Mouse (Mus musculus) thymus, postnatal 0 days (tissue): ENCODE measurements around the gene Obscn. TPM values are rescaled to one million over a fixed set of nuclear protein-coding genes. Genes with fewer than 3 reads are reported as not detected.

Experiments used
- DNase-seq: peaks from one replicate; pipeline ENCODE4 v3.0.0-alpha.2; 2015; ENCODE audit warnings: low spot score
- polyA plus RNA-seq: library from polyadenylated mRNA; unstranded; fragments of >200 nt; fragmentation: Nextera tagmentation; extraction: Ambion mirVana; gene quantifications from 2 replicates; pipeline ENCODE4 v1.2.1, GENCODE M21; 2015

Obscn gene
- polyA plus RNA-seq, 1 experiment from 2014 or later, result 0.13 TPM

GRCm38 (mm10) chr11:59067921-59068320, 68.3 kb downstream of the Obscn start:
- DNase-seq, result no peak

GRCm38 (mm10) chr11:59058025-59058424, 78.2 kb downstream of the Obscn start:
- no peak for DNase-seq

- no peak for DNase-seq
These were observed 85.2 kb downstream of the Obscn start for GRCm38 (mm10) chr11:59051031-59051430.

GRCm38 (mm10) chr11:59044703-59045330, 91.4 kb downstream of the Obscn start:
- no peak for DNase-seq

- DNase-seq, result no peak
These were observed 107.2 kb downstream of the Obscn start for GRCm38 (mm10) chr11:59029003-59029402.

GRCm38 (mm10) chr11:59026411-59026810, 109.8 kb downstream of the Obscn start:
- DNase-seq, result no peak

- peak; percentile 48 for DNase-seq
These were observed 121.2 kb downstream of the Obscn start for GRCm38 (mm10) chr11:59015052-59015451.

- no peak for DNase-seq
These were observed 133.7 kb downstream of the Obscn start for GRCm38 (mm10) chr11:59002327-59003079.

GRCm38 (mm10) chr11:59000635-59001034, 135.6 kb downstream of the Obscn start:
- no peak for DNase-seq

GRCm38 (mm10) chr11:58999830-59000229, 136.4 kb downstream of the Obscn start:
- DNase-seq, result no peak

GRCm38 (mm10) chr11:58999158-58999557, 137.0 kb downstream of the Obscn start:
- no peak for DNase-seq

- DNase-seq, result no peak
These were observed 138.7 kb downstream of the Obscn start for GRCm38 (mm10) chr11:58997541-58997940.

- DNase-seq, result peak; percentile 84
These were observed 140.3 kb downstream of the Obscn start for GRCm38 (mm10) chr11:58995807-58996370.

- DNase-seq, result no peak
These were observed 141.0 kb downstream of the Obscn start for GRCm38 (mm10) chr11:58995061-58995806.

GRCm38 (mm10) chr11:58994337-58994826, 141.8 kb downstream of the Obscn start:
- peak; percentile 71 for DNase-seq

GRCm38 (mm10) chr11:58993091-58993670, 143.0 kb downstream of the Obscn start:
- DNase-seq, result no peak

- DNase-seq, result no peak
These were observed 144.3 kb downstream of the Obscn start for GRCm38 (mm10) chr11:58991911-58992310.

GRCm38 (mm10) chr11:58990794-58991193, 145.4 kb downstream of the Obscn start:
- no peak for DNase-seq

GRCm38 (mm10) chr11:58990141-58990540, 146.1 kb downstream of the Obscn start:
- DNase-seq, result no peak

GRCm38 (mm10) chr11:58989166-58989565, 147.0 kb downstream of the Obscn start:
- no peak for DNase-seq

- DNase-seq, result no peak
These were observed 150.8 kb downstream of the Obscn start for GRCm38 (mm10) chr11:58985299-58985917.
